Mouse (Mus musculus) embryo, embryonic 11 days (tissue): ENCODE data around the gene Jakmip3.

ENCODE experiments used
- DNase-seq: peaks from one replicate; pipeline ENCODE4 v3.0.0-alpha.2; 2015

The Jakmip3 gene

DNA sequence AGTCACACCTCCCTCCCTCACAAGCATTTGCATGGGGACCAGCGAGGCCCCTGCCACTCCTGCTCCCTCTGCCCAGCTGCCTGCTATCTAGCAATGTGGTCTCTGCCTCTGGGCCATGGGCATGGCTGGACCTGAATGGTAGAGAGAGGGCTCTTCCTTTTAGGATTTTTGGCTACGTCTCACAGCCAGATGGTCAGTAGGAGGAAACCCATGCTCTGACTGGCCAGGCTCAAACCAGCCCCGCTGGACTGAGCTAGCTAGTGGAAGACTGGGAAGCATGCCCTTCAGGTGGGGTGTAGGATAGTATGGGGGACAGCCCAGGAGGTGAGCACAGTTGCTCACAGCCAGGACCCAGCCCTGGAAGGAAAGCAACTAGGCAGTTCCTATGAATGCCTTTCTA, 161.3 kb downstream of the Jakmip3 start:
- no peak for DNase-seq

DNA sequence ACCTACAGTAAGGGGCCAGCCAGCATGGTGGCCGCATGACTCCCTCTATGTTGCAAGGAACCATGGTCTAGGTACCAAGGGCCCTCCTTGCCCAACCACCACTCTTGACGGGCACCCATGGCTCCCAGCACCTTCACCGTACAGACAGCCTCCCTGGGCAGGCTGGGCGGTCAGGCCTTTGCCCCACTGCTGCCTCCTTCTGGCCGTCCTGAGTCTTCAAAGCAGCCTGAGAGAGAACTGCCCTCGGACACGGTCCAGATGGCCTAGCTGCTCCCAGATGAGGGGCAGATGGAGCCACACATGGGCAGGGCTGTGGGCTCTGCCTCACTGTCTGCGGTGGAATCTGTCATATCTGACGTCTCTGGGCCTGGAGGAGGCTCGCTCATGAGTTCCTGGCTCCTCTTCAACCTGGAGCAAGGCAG, 163.4 kb downstream of the Jakmip3 start:
- DNase-seq, result peak; percentile 53

DNA sequence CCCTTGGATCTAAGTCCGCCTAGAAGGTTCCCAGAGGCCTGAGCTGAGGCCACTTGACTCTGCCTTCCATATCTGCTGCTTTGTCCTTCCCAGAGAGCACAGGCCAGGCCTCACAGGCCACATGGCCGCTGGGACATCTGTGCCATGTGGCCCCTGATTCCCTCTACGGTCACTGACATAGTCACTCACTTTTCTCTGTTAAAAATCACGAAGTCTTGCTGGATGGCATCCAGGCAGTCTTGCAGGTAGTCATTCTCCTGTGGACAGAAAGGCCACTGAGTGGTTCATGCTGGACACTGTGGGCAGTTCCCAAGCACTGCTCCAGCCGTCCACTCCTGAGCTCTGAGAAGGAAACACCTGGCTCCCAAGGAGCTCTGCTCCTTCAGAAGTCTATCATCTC, 164.5 kb downstream of the Jakmip3 start:
- no peak for DNase-seq

- no peak for DNase-seq
Observed at GRCm38 (mm10) chr7:139105705-139106104, 165.2 kb downstream of the Jakmip3 start.

DNA sequence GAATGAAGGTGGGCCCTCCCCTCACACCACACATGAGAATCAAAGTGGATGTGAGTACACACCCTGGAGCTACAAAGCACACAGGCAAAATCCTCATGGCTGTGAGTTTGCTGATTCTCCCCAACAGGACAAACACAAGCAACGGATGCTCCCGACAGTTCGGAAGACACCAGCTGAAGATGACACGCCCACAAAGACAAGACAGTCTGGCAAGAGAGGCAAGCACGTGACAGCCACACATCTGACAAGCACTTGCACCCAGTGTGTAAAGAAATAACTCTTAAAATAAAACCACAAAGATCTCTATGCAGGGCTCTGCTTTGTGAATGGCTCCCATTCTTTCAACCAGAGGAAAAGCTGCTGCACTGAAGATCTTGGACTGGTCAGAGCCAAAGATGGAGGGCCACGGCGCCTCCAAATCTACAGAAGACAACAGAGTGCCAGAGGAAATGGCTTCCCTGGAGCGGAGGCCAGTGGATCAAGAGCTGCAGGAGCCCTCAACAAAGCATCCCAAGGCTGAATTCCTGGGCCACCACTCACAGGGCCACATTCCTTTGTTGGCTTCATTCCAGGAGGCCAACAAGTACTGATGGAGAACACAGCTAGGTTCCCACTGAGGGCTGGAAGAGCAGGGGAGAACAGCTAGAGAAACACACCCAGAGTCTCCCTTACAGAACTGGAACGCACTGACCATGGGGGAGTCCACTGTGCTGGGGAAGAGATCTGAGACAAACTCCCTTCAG, 167.5 kb downstream of the Jakmip3 start:
- no peak for DNase-seq

GRCm38 (mm10) chr7:139119152-139119774, 178.7 kb downstream of the Jakmip3 start:
- peak; percentile 80 for DNase-seq

GRCm38 (mm10) chr7:139119775-139120153, 179.2 kb downstream of the Jakmip3 start:
- no peak for DNase-seq

DNA sequence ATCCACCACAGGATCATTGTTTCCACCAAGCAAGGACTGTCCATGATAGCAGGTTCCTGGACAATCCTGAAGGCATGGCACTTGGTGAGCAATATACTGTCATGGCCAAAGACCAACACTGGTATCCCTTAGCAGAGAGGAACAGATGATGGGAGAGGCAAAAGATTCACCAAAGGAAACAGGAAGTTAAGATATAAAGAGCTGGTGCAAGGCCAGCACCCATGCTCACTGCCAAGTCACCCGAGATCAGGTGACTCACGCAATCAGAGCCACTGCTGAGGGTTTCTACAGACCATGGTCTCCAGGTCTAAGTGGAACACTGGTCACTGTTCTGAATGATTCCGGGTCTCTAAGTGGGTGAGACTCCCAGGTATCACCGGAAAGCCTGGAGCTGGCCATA, 185.4 kb downstream of the Jakmip3 start:
- no peak for DNase-seq

GRCm38 (mm10) chr7:139126549-139126948, 186.0 kb downstream of the Jakmip3 start:
- DNase-seq, result no peak

DNA sequence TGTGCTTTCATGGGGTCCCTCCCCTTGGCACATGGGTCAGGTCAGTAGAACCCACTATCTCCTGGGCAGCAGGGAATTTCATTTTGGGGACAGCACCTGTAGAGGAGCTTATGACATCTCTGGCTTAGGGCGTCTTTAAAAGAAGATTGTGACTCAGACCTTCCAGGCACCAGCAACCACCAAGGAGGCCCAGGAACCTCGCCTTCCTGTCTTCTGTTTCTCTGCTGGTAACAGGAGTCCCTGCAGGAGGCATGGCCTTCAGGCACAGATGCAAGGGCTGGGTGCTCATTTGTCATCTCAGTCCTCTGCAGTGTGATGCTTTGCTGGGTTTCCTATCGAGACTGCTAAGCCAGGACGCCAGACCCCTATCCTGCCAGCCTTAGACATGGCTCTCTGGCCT, 188.5 kb downstream of the Jakmip3 start:
- DNase-seq, result no peak

GRCm38 (mm10) chr7:139130361-139130760, 189.8 kb downstream of the Jakmip3 start:
- peak; percentile 24 for DNase-seq

DNA sequence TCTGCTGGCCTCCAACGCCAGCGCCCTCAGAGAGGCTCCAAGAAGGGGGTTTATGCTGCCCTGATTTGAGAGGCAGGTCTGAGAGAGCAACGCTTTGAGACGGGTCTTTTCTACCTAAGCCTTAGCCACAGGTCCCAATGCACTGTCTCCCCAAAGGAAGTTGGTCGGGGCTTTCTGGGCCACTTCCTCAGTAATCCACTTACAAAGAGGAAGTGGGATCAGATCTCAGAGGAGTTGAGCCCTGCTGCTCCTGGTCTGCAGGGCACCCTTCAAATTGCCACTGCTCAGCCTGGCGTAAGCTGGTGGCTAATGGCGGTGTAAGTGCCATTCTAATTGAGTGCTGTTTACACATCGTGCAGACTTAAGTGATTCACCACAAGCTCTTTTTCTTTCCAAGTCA, 191.0 kb downstream of the Jakmip3 start:
- no peak for DNase-seq

- no peak for DNase-seq
Observed at GRCm38 (mm10) chr7:139133446-139133845, 192.9 kb downstream of the Jakmip3 start.
